Mouse (Mus musculus) thymus, postnatal 0 days (tissue): ENCODE data around the gene Kcnip2. TPM values are rescaled to one million over a fixed set of nuclear protein-coding genes. Genes with fewer than 3 reads are reported as not detected.

Experiments used
- DNase-seq: peaks from one replicate; pipeline ENCODE4 v3.0.0-alpha.2; 2015; ENCODE audit warnings: low spot score
- polyA plus RNA-seq: library from polyadenylated mRNA; unstranded; fragments of >200 nt; fragmentation: Nextera tagmentation; extraction: Ambion mirVana; gene quantifications from 2 replicates; pipeline ENCODE4 v1.2.1, GENCODE M21; 2015

The Kcnip2 gene
- polyA plus RNA-seq, result 1.3 TPM in 2 replicates

GRCm38 (mm10) chr19:45815831-45816405 is at the start of gene Kcnip2:
Gene Kcnip2, minus strand, starts transcription at chr19:45816061.
- peak; percentile 66 for DNase-seq

- DNase-seq, result peak; percentile 6
Measured at GRCm38 (mm10) chr19:45855284-45855920, 39.5 kb upstream of the Kcnip2 start.

GRCm38 (mm10) chr19:45854521-45854920 is 38.7 kb upstream of the Kcnip2 start:
- DNase-seq, result peak; percentile 81

- no peak for DNase-seq
Measured at GRCm38 (mm10) chr19:45847733-45848093, 31.9 kb upstream of the Kcnip2 start.

- DNase-seq, result peak; percentile 42
Measured at GRCm38 (mm10) chr19:45847016-45847732, 31.3 kb upstream of the Kcnip2 start.

GRCm38 (mm10) chr19:45844209-45844608 is 28.3 kb upstream of the Kcnip2 start:
- DNase-seq, result no peak

- DNase-seq, result peak; percentile 85
Measured at GRCm38 (mm10) chr19:45843424-45843823, 27.6 kb upstream of the Kcnip2 start.

- no peak for DNase-seq
Measured at GRCm38 (mm10) chr19:45837050-45837994, 21.5 kb upstream of the Kcnip2 start.

GRCm38 (mm10) chr19:45835490-45835889 is 19.6 kb upstream of the Kcnip2 start:
- DNase-seq, result no peak

GRCm38 (mm10) chr19:45833665-45834064 is 17.8 kb upstream of the Kcnip2 start:
- no peak for DNase-seq

- DNase-seq, result no peak
Measured at GRCm38 (mm10) chr19:45830679-45831078, 14.8 kb upstream of the Kcnip2 start.

- DNase-seq, result no peak
Measured at GRCm38 (mm10) chr19:45827736-45828135, 11.9 kb upstream of the Kcnip2 start.

GRCm38 (mm10) chr19:45827125-45827524 is 11.3 kb upstream of the Kcnip2 start:
- no peak for DNase-seq

GRCm38 (mm10) chr19:45826146-45826545 is 10.3 kb upstream of the Kcnip2 start:
- no peak for DNase-seq

GRCm38 (mm10) chr19:45821832-45822231 is 6.0 kb upstream of the Kcnip2 start:
- DNase-seq, result no peak

GRCm38 (mm10) chr19:45817816-45818490 is 2.1 kb upstream of the Kcnip2 start:
- DNase-seq, result no peak

GRCm38 (mm10) chr19:45816727-45817126 is 866 bp upstream of the Kcnip2 start:
- no peak for DNase-seq

GRCm38 (mm10) chr19:45815170-45815569 is 691 bp downstream of the Kcnip2 start:
- DNase-seq, result no peak

- DNase-seq, result peak; percentile 28
Measured at GRCm38 (mm10) chr19:45813801-45814200, 2.1 kb downstream of the Kcnip2 start.

GRCm38 (mm10) chr19:45813263-45813662 is 2.6 kb downstream of the Kcnip2 start:
- peak; percentile 78 for DNase-seq
